Mouse (Mus musculus): ENCODE data around the gene Gm13043. TPM values are rescaled to one million over a fixed set of nuclear protein-coding genes. Genes with fewer than 3 reads are reported as not detected.
"Not testable (repeated sequence)": the region's sequence is repeated elsewhere in the genome, so short reads cannot be mapped to it uniquely, and the experiment has no call there.

Gene Gm13043
- not detected for total RNA-seq (2021)
- long read RNA-seq, experiment 1 = 0 reads
- long read RNA-seq, experiment 2 = 0 reads

DNA sequence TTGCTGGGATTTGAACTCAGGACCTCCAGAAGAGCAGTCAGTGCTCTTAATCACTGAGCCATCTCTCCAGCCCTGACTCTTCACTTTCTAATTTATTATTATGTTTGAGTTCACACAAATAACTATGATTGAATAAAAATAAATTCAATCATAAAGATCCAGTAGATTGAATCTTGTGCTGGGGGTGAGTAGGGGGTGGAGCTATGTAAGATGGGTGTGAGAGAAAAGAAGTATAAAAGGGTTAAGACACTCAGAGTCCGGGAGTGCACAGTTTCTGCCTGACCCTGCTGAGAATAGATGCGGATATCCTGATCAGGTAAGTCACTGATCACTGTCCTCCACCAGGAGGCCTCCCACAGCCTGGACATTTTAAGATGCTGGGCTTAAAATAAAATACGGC lies at the start of gene Gm13043:
Gene Gm13043 (plus strand): TSS at position 301 of the 400 bp plus-strand sequence.
- DNase-seq (ENCODE audit: low spot score in 2 of 2) = no peak

DNA sequence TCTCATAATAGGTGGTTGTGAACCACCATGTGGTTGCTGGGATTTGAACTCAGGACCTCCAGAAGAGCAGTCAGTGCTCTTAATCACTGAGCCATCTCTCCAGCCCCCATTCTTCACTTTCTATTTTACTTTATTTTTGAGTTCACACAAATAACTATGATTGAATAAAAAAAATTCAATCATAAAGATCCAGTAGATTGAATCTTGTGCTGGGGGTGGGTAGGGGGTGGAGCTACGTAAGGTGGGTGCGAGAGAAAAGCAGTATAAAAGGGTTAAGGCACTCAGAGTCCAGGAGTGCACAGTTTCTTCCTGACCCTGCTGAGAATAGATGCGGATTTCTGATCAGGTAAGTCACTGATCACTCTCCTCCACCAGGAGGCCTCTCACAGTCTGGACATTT lies 24.5 kb downstream of the Gm13043 start, which contains the start of gene Gm13040:
Gene Gm13040 (plus strand): TSS at position 301 of the 400 bp plus-strand sequence.
- DNase-seq (ENCODE audit: low spot score in 2 of 2) = not testable (repeated sequence)

DNA sequence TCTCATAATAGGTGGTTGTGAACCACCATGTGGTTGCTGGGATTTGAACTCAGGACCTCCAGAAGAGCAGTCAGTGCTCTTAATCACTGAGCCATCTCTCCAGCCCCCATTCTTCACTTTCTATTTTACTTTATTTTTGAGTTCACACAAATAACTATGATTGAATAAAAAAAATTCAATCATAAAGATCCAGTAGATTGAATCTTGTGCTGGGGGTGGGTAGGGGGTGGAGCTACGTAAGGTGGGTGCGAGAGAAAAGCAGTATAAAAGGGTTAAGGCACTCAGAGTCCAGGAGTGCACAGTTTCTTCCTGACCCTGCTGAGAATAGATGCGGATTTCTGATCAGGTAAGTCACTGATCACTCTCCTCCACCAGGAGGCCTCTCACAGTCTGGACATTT lies 40.3 kb downstream of the Gm13043 start, which contains the start of the genes BC080695 and Gm13057:
Gene BC080695 (plus strand): TSS at position 301 of the 400 bp plus-strand sequence.
Gene Gm13057 (plus strand): TSS at position 310 of the 400 bp plus-strand sequence.
- not testable (repeated sequence) for DNase-seq (ENCODE audit: low spot score in 2 of 2)

Other genes starting within 250 kb of the Gm13043 start
- 10 to 100 TPM; 36.8 to 40.9 TPM for gene Pdpn, start 211.8 kb upstream of the Gm13043 start, total RNA-seq (2021)
- gene Lrrc38, start 161.6 kb upstream of the Gm13043 start, total RNA-seq (2021) = 10 to 100 TPM; 11.2 to 12.2 TPM
- under 1 TPM; 0.16 to 0.20 TPM for gene Pramel1, start 116.9 kb upstream of the Gm13043 start, total RNA-seq (2021)
- 10 to 100 TPM in 1 of 2 experiments, 1 to 10 TPM in 1; 9.3 to 13.7 TPM for gene Pramef8, start 98.9 kb upstream of the Gm13043 start, total RNA-seq (2021)
- gene Oog4, start 61.0 kb upstream of the Gm13043 start, total RNA-seq (2021) = not detected
- gene Gm13040, start 24.6 kb downstream of the Gm13043 start, total RNA-seq (2021) = not detected
- gene BC080695, start 40.4 kb downstream of the Gm13043 start, total RNA-seq (2021) = not detected
- gene Gm13057, start 40.4 kb downstream of the Gm13043 start, total RNA-seq (2021) = not detected
- not detected for gene Gm13083, start 103.7 kb downstream of the Gm13043 start, total RNA-seq (2021)
- not detected for gene Gm13088, start 145.9 kb downstream of the Gm13043 start, total RNA-seq (2021)
- not detected for gene Gm13089, start 191.4 kb downstream of the Gm13043 start, total RNA-seq (2021)
- gene Gm13078, start 208.1 kb downstream of the Gm13043 start, total RNA-seq (2021) = not detected

All from gastrocnemius, postnatal 4 days (tissue).